11 mouse cellular contexts compared by ENCODE assay signal in the genomic region with DNA sequence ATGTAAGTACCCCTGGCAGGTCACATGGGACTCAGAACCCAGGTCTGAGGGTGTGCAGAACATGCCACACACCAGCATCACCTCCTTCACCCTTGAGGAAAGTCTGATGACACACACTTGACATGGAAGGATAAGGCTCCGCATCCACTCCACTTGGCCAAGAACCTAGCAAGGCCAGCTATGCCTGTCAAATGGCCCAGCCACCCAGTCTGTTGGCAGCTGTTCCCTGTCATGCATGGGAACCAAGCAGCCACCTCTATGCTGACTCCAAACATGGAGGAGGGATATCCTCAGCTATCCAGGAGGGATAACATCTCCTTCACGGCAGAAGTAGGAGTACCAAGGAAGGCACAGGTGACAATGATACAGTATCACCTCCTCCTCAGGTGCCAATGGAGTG. TPM values are rescaled to one million over a fixed set of nuclear protein-coding genes. Genes with fewer than 3 reads are reported as not detected.
DNase-seq lines count a peak whose midpoint lies in the region; ATAC-seq and TF ChIP-seq lines count a peak whose summit lies in the region.
"Had no signal": no experiment of that assay in that cellular context is flagged by ENCODE, and none has a peak within 500 bp of the region (broad histone marks: within the 10 kb centered on the region; RNA-seq: fewer than 3 reads in every experiment).

No protein-coding gene starts in this region.

- no peak overlapping the region for H3K27ac ChIP-seq in left cerebral cortex, adult 2 months
- H3K27ac ChIP-seq in forebrain, embryonic 13.5 days = no peak overlapping the region
- no peak overlapping the region for H3K27ac ChIP-seq in limb, embryonic 12.5 days
- H3K27ac ChIP-seq in neural tube, embryonic 14.5 days (ENCODE audit: low read depth, low read length) = no peak overlapping the region

- no peaks in the 10 kb centered on the region for H3K27me3 ChIP-seq in forebrain, embryonic 13.5 days
- no peaks in the 10 kb centered on the region for H3K27me3 ChIP-seq in limb, embryonic 12.5 days
- no peaks in the 10 kb centered on the region for H3K27me3 ChIP-seq in neural tube, embryonic 14.5 days (ENCODE audit: control insufficient read depth, insufficient read depth, low read length)
- H3K27me3 ChIP-seq: Patski had no signal

- H3K36me3 ChIP-seq in forebrain, embryonic 13.5 days (ENCODE audit: poor library complexity, severe bottlenecking) = no peaks in the 10 kb centered on the region
- H3K36me3 ChIP-seq in limb, embryonic 12.5 days = 0 out of 2 replicates have a peak, but pooled peaks cover 3% of the 10 kb centered on the region
- no peaks in the 10 kb centered on the region for H3K36me3 ChIP-seq in neural tube, embryonic 14.5 days (ENCODE audit: control insufficient read depth, insufficient read depth, low read length)

- intact Hi-C loops in left cerebral cortex, adult 2 months (cut with DNase I) = no loop called here

- H3K4me2 ChIP-seq in forebrain, embryonic 13.5 days = peak overlapping the region; percentile 83
- H3K4me2 ChIP-seq in limb, embryonic 12.5 days = peak overlapping the region; percentile 88
- peak overlapping the region; percentile 91 for H3K4me2 ChIP-seq in neural tube, embryonic 14.5 days (ENCODE audit: low read depth, low read length)

- no peak for ATAC-seq in forebrain, embryonic 13.5 days
- no peak for ATAC-seq in limb, embryonic 12.5 days (ENCODE audit: insufficient number of reproducible peaks, insufficient read depth, low FRiP score, low TSS enrichment, low read depth)
- peak; percentile 0; the same call in 1 of the 2 replicates for ATAC-seq in neural tube, embryonic 14.5 days (ENCODE audit: low read depth)
- no peak for ATAC-seq in megakaryocyte-erythroid progenitor cell, adult 5-6 weeks (replicated peaks; ENCODE audit: low FRiP score, low TSS enrichment, poor library complexity, severe bottlenecking)

- peaks cover 17% of the 10 kb centered on the region for H3K4me1 ChIP-seq in forebrain, embryonic 13.5 days
- peaks cover 12% of the 10 kb centered on the region for H3K4me1 ChIP-seq in limb, embryonic 12.5 days (replicated peaks)
- H3K4me1 ChIP-seq in neural tube, embryonic 14.5 days (ENCODE audit: control insufficient read depth, insufficient read depth, low read length) = peaks cover 16% of the 10 kb centered on the region

- H3K9me3 ChIP-seq in forebrain, embryonic 13.5 days (replicated peaks) = no peaks in the 10 kb centered on the region
- H3K9me3 ChIP-seq in limb, embryonic 12.5 days = no peaks in the 10 kb centered on the region
- H3K9me3 ChIP-seq in neural tube, embryonic 14.5 days (ENCODE audit: control insufficient read depth, low read length) = no peaks in the 10 kb centered on the region

- WGBS in forebrain, embryonic 13.5 days = 90% methylated on average over 2 of the region's 2 CpGs
- 92% methylated on average over 2 of the region's 2 CpGs for WGBS in limb, embryonic 12.5 days
- WGBS in neural tube, embryonic 14.5 days = 100% methylated on average over 2 of the region's 2 CpGs

- DNase-seq in left cerebral cortex, adult 2 months (ENCODE audit: extremely low spot score in 1 of 2, low spot score in 2 of 2) = no peak
- DNase-seq in left cerebral cortex, adult 9 months (ENCODE audit: low spot score in 2 of 2) = no peak
- DNase-seq in kidney, postnatal 36 days = no peak
- DNase-seq in thymus, postnatal 10 days (ENCODE audit: low spot score in 2 of 2) = no peak
- DNase-seq: cerebellum, adult 11 months; thymus, postnatal 4 days had no signal

- peak overlapping the region; percentile 70 for H3K9ac ChIP-seq in forebrain, embryonic 13.5 days
- H3K9ac ChIP-seq in limb, embryonic 12.5 days (replicated peaks) = peak overlapping the region; percentile 73; the same call in 1 of the 2 replicates
- H3K9ac ChIP-seq in neural tube, embryonic 14.5 days (replicated peaks; ENCODE audit: low read depth, low read length) = 0 out of 2 replicates have a peak overlapping the region, but pooled peaks have one; percentile 74

- peak overlapping the region; percentile 89 for H3K4me3 ChIP-seq in left cerebral cortex, adult 2 months
- H3K4me3 ChIP-seq in forebrain, embryonic 13.5 days = peak overlapping the region; percentile 63
- peak overlapping the region; percentile 68 for H3K4me3 ChIP-seq in limb, embryonic 12.5 days (replicated peaks)
- H3K4me3 ChIP-seq in neural tube, embryonic 14.5 days (ENCODE audit: low read depth, low read length) = peak overlapping the region; percentile 61

- no peak for TF ChIP-seq CTCF in left cerebral cortex, adult 2 months (IDR thresholded peaks at IDR 0.05)

RNA-seq across cellular contexts. Expression of a gene that starts 1.0 kb away (rescaled TPM):
- 100 to 1,000 TPM; 134 to 153 TPM for total RNA-seq in left cerebral cortex, adult 2 months (2021)
- 23.4 and 28.2 TPM in 2 replicates for polyA plus RNA-seq in forebrain, embryonic 13.5 days (2015; fragmentation: Nextera tagmentation; extraction: Ambion mirVana)
- polyA plus RNA-seq in limb, embryonic 12.5 days (2016; fragmentation: Nextera tagmentation; extraction: Ambion mirVana) = 18.4 and 24.8 TPM in 2 replicates
- 48.2 and 55.9 TPM in 2 replicates for polyA plus RNA-seq in neural tube, embryonic 14.5 days (2014; fragmentation: Nextera tagmentation; extraction: Ambion mirVana)
- 15.6 and 21.7 TPM in 2 replicates for total RNA-seq in megakaryocyte-erythroid progenitor cell, adult 5-6 weeks (2014; fragmentation: Nextera tagmentation)
- total RNA-seq in megakaryocyte-erythroid progenitor cell, adult 5-6 weeks (2017) = 1.1 and 1.3 TPM in 2 replicates

RNA-seq across cellular contexts. Expression of a gene that starts 38.3 kb away (rescaled TPM):
- total RNA-seq in left cerebral cortex, adult 2 months (2021) = 10 to 100 TPM; 43.7 to 44.4 TPM
- polyA plus RNA-seq in forebrain, embryonic 13.5 days (2015; fragmentation: Nextera tagmentation; extraction: Ambion mirVana) = 15.3 and 16.4 TPM in 2 replicates
- 26.8 and 27.3 TPM in 2 replicates for polyA plus RNA-seq in limb, embryonic 12.5 days (2016; fragmentation: Nextera tagmentation; extraction: Ambion mirVana)
- 29.4 and 30.1 TPM in 2 replicates for polyA plus RNA-seq in neural tube, embryonic 14.5 days (2014; fragmentation: Nextera tagmentation; extraction: Ambion mirVana)
- total RNA-seq in megakaryocyte-erythroid progenitor cell, adult 5-6 weeks (2014; fragmentation: Nextera tagmentation) = 8.4 and 9.5 TPM in 2 replicates
- 6.0 and 8.2 TPM in 2 replicates for total RNA-seq in megakaryocyte-erythroid progenitor cell, adult 5-6 weeks (2017)

RNA-seq across cellular contexts. Expression of a gene that starts 48.7 kb away (rescaled TPM):
- total RNA-seq in left cerebral cortex, adult 2 months (2021) = 100 to 1,000 TPM; 295 to 302 TPM
- polyA plus RNA-seq in forebrain, embryonic 13.5 days (2015; fragmentation: Nextera tagmentation; extraction: Ambion mirVana) = 32.5 and 38.0 TPM in 2 replicates
- polyA plus RNA-seq in limb, embryonic 12.5 days (2016; fragmentation: Nextera tagmentation; extraction: Ambion mirVana) = 17.5 and 22.1 TPM in 2 replicates
- polyA plus RNA-seq in neural tube, embryonic 14.5 days (2014; fragmentation: Nextera tagmentation; extraction: Ambion mirVana) = 144 and 200 TPM in 2 replicates
- total RNA-seq in megakaryocyte-erythroid progenitor cell, adult 5-6 weeks (2014; fragmentation: Nextera tagmentation) = not detected in 2 replicates
- total RNA-seq in megakaryocyte-erythroid progenitor cell, adult 5-6 weeks (2017) = not detected in 2 replicates

RNA-seq across cellular contexts. Expression of a gene that starts 54.5 kb away (rescaled TPM):
- total RNA-seq in left cerebral cortex, adult 2 months (2021) = 1 to 10 TPM; 2.6 to 3.0 TPM
- 0.86 and 0.92 TPM in 2 replicates for polyA plus RNA-seq in forebrain, embryonic 13.5 days (2015; fragmentation: Nextera tagmentation; extraction: Ambion mirVana)
- polyA plus RNA-seq in limb, embryonic 12.5 days (2016; fragmentation: Nextera tagmentation; extraction: Ambion mirVana) = 82.4 and 105 TPM in 2 replicates
- polyA plus RNA-seq in neural tube, embryonic 14.5 days (2014; fragmentation: Nextera tagmentation; extraction: Ambion mirVana) = 5.3 and 10.0 TPM in 2 replicates
- 0.30 and 2.3 TPM in 2 replicates for total RNA-seq in megakaryocyte-erythroid progenitor cell, adult 5-6 weeks (2014; fragmentation: Nextera tagmentation)
- total RNA-seq in megakaryocyte-erythroid progenitor cell, adult 5-6 weeks (2017) = not detected in 2 replicates
